Comparison of ENCODE assay signal across 24 mouse cellular contexts in the genomic region with DNA sequence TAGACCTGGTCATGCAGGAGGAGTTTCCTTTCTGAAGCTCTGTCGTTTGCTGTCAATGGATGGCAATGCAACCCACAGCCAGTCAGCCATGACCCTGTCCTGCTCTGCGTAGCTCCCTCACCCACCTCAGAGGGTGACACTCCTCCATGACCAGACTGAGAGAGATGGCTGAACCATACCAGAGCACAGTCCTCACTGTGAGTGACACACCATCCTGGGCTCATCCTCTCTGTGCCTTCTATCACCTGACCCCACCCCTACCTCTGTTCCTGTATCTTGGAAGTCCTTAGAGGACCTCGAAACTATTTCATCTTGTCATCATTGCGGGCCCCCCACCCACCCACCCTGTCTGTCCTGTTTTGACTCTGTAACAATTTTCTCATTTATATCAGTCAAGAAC.
DNase-seq lines count a peak whose midpoint lies in the region; ATAC-seq and TF ChIP-seq lines count a peak whose summit lies in the region.
"Had no signal": no experiment of that assay in that cellular context is flagged by ENCODE, and none has a peak within 500 bp of the region (broad histone marks: within the 10 kb centered on the region; RNA-seq: fewer than 3 reads in every experiment).

No protein-coding gene starts in this region.

- H3K4me1 ChIP-seq in liver, embryonic 11.5 days (replicated peaks; ENCODE audit: control insufficient read depth, insufficient read depth, low read length) = no peaks in the 10 kb centered on the region
- no peaks in the 10 kb centered on the region for H3K4me1 ChIP-seq in stomach, embryonic 14.5 days (ENCODE audit: control insufficient read depth, insufficient read depth, low read length)
- no peaks in the 10 kb centered on the region for H3K4me1 ChIP-seq in stomach, postnatal 0 days (replicated peaks; ENCODE audit: control insufficient read depth, insufficient read depth)
- H3K4me1 ChIP-seq in liver, embryonic 14.5 days (replicated peaks; ENCODE audit: control insufficient read depth in 2 of 2, insufficient read depth in 2 of 2, low read length in 1 of 2) = peaks cover 7 to 25% of the 10 kb centered on the region in 2 experiments; a peak in 3 of 4 replicates
- H3K4me1 ChIP-seq: embryonic facial prominence, embryonic 12.5 days; heart, embryonic 13.5 days; hindbrain, embryonic 12.5 days had no signal

- no peak overlapping the region for H3K4me2 ChIP-seq in liver, embryonic 11.5 days
- H3K4me2 ChIP-seq in stomach, embryonic 14.5 days (replicated peaks; ENCODE audit: low read depth, low read length) = no peak overlapping the region
- no peak overlapping the region for H3K4me2 ChIP-seq in stomach, postnatal 0 days (replicated peaks; ENCODE audit: low read depth)
- peak overlapping the region; percentile 53 for H3K4me2 ChIP-seq in liver, embryonic 14.5 days (ENCODE audit: low read depth)
- H3K4me2 ChIP-seq: embryonic facial prominence, embryonic 12.5 days; heart, embryonic 13.5 days; hindbrain, embryonic 12.5 days had no signal

- H3K27ac ChIP-seq in liver, embryonic 11.5 days (ENCODE audit: low read depth, low read length) = no peak overlapping the region
- no peak overlapping the region for H3K27ac ChIP-seq in stomach, embryonic 14.5 days (ENCODE audit: low read length)
- H3K27ac ChIP-seq in stomach, postnatal 0 days (replicated peaks) = no peak overlapping the region
- peak overlapping the region; percentile 60 for H3K27ac ChIP-seq in liver, embryonic 14.5 days
- H3K27ac ChIP-seq: embryonic facial prominence, embryonic 12.5 days; forebrain, embryonic 10.5 days; gastrocnemius, adult 2 months; heart, embryonic 13.5 days; hindbrain, embryonic 12.5 days had no signal

- no peak for DNase-seq in liver, embryonic 11.5 days (ENCODE audit: low spot score)
- DNase-seq in liver = no peak
- no peak for DNase-seq in stomach, postnatal 0 days (ENCODE audit: low spot score)
- DNase-seq in liver, embryonic 14.5 days (ENCODE audit: low read depth in 3 of 3, low spot score in 3 of 3) = no peak
- DNase-seq in retina, postnatal 1 day = no peak
- DNase-seq in layer of hippocampus, postnatal 10 days (ENCODE audit: low spot score in 2 of 2) = no peak
- DNase-seq: adrenal gland, adult 2 months; adrenal gland, postnatal 25 days; cerebellum, adult 2 months; cerebellum, postnatal 14 days; embryo, embryonic 11 days; gastrocnemius, adult 2 months; gastrocnemius, postnatal 36 days; heart, adult 11 months; heart, postnatal 36 days had no signal

- H3K27me3 ChIP-seq in liver, embryonic 11.5 days (replicated peaks; ENCODE audit: control insufficient read depth, insufficient read depth, low read length) = no peaks in the 10 kb centered on the region; the same call in 1 of the 2 replicates
- no peaks in the 10 kb centered on the region for H3K27me3 ChIP-seq in stomach, embryonic 14.5 days (ENCODE audit: control insufficient read depth, insufficient read depth, low read length)
- H3K27me3 ChIP-seq in stomach, postnatal 0 days (ENCODE audit: control insufficient read depth, insufficient read depth, low read length) = no peaks in the 10 kb centered on the region
- no peaks in the 10 kb centered on the region for H3K27me3 ChIP-seq in liver, embryonic 14.5 days (ENCODE audit: control insufficient read depth, insufficient read depth, low read length)
- H3K27me3 ChIP-seq: CH12.LX; embryonic facial prominence, embryonic 12.5 days; hindbrain, embryonic 12.5 days; Patski had no signal

- no peak overlapping the region for H3K4me3 ChIP-seq in liver, embryonic 11.5 days (ENCODE audit: low read depth, low read length)
- H3K4me3 ChIP-seq in stomach, embryonic 14.5 days (ENCODE audit: low read depth, low read length) = no peak overlapping the region
- H3K4me3 ChIP-seq in stomach, postnatal 0 days (ENCODE audit: low read depth, low read length) = no peak overlapping the region
- peak overlapping the region in 1 of 2 experiments; percentile 8; a peak in 2 of 4 replicates for H3K4me3 ChIP-seq in liver, embryonic 14.5 days (ENCODE audit: insufficient read depth in 1 of 2, low read depth in 2 of 2, low read length in 2 of 2)
- H3K4me3 ChIP-seq: embryonic facial prominence, embryonic 12.5 days; forebrain, embryonic 10.5 days; gastrocnemius, adult 2 months; heart, embryonic 13.5 days; hindbrain, embryonic 12.5 days had no signal

- TF ChIP-seq EP300 in stomach, postnatal 0 days (optimal IDR thresholded peaks at IDR 0.05) = no peak
- no peak for TF ChIP-seq EP300 in liver, embryonic 14.5 days (IDR thresholded peaks at IDR 0.05; ENCODE audit: low read depth)

- WGBS in liver, embryonic 11.5 days = 72% methylated on average over 4 of the region's 4 CpGs
- whole genome bisulfite sequencing in stomach, embryonic 14.5 days = 90% methylated on average over 4 of the region's 4 CpGs
- 83% methylated on average over 4 of the region's 4 CpGs for WGBS in stomach, postnatal 0 days
- 44% methylated on average over 4 of the region's 4 CpGs for WGBS in liver, embryonic 14.5 days (ENCODE audit: insufficient replicate concordance)

- no peaks in the 10 kb centered on the region for H3K9me3 ChIP-seq in liver, embryonic 11.5 days (ENCODE audit: control insufficient read depth, low read length)
- H3K9me3 ChIP-seq in stomach, embryonic 14.5 days (ENCODE audit: control insufficient read depth, low read depth, low read length) = no peaks in the 10 kb centered on the region
- no peaks in the 10 kb centered on the region for H3K9me3 ChIP-seq in stomach, postnatal 0 days (ENCODE audit: control insufficient read depth, low read length)
- no peaks in the 10 kb centered on the region for H3K9me3 ChIP-seq in liver, embryonic 14.5 days (ENCODE audit: control insufficient read depth, low read length)
- H3K9me3 ChIP-seq: embryonic facial prominence, embryonic 12.5 days; forebrain, embryonic 10.5 days; heart, embryonic 13.5 days; hindbrain, embryonic 12.5 days had no signal

- no peaks in the 10 kb centered on the region for H3K36me3 ChIP-seq in liver, embryonic 11.5 days (ENCODE audit: control insufficient read depth, insufficient read depth, low read length)
- no peaks in the 10 kb centered on the region for H3K36me3 ChIP-seq in stomach, embryonic 14.5 days (ENCODE audit: control insufficient read depth, insufficient read depth, low read length)
- no peaks in the 10 kb centered on the region for H3K36me3 ChIP-seq in stomach, postnatal 0 days (ENCODE audit: control insufficient read depth, insufficient read depth, low read length)
- H3K36me3 ChIP-seq in liver, embryonic 14.5 days (replicated peaks; ENCODE audit: control insufficient read depth, insufficient read depth, low read depth) = no peaks in the 10 kb centered on the region; the same call in 1 of the 2 replicates
- H3K36me3 ChIP-seq: embryonic facial prominence, embryonic 12.5 days; forebrain, embryonic 10.5 days; heart, embryonic 13.5 days; hindbrain, embryonic 12.5 days had no signal

- no peak overlapping the region for H3K9ac ChIP-seq in liver, embryonic 11.5 days (ENCODE audit: low read depth, low read length)
- no peak overlapping the region for H3K9ac ChIP-seq in stomach, embryonic 14.5 days (replicated peaks; ENCODE audit: low read depth, low read length)
- no peak overlapping the region for H3K9ac ChIP-seq in stomach, postnatal 0 days (ENCODE audit: low read length)
- peak overlapping the region; percentile 23; the same call in 1 of the 2 replicates for H3K9ac ChIP-seq in liver, embryonic 14.5 days (replicated peaks)
- H3K9ac ChIP-seq: embryonic facial prominence, embryonic 12.5 days; heart, embryonic 13.5 days; hindbrain, embryonic 12.5 days had no signal

- ATAC-seq in liver, embryonic 11.5 days (replicated peaks; ENCODE audit: low FRiP score) = peak; percentile 41; the same call in 1 of the 2 replicates
- 0 out of 2 replicates have a peak, but pooled peaks have one; percentile 10 for ATAC-seq in stomach, embryonic 14.5 days (ENCODE audit: insufficient number of reproducible peaks, insufficient read depth, low FRiP score, low read depth)
- ATAC-seq in stomach, postnatal 0 days (ENCODE audit: low FRiP score, low TSS enrichment) = no peak
- peak; percentile 74 for ATAC-seq in liver, embryonic 14.5 days (ENCODE audit: insufficient read depth)
- ATAC-seq: forebrain, embryonic 14.5 days; hindbrain, embryonic 16.5 days; Patski had no signal

- TF ChIP-seq CTCF in stomach, postnatal 0 days (IDR thresholded peaks at IDR 0.05; ENCODE audit: low read depth) = no peak
- no peak for TF ChIP-seq CTCF in liver, embryonic 14.5 days (IDR thresholded peaks at IDR 0.05; ENCODE audit: low read depth)
